Mouse (Mus musculus): ENCODE measurements around the gene Strn3.

GRCm38 (mm10) chr12:51729827-51730226 is 38.1 kb upstream of the Strn3 start:
- TF ChIP-seq ZC3H11A (IDR thresholded peaks at IDR 0.05; ENCODE audit: low read depth, low read length) (no peak), BHLHE40 (IDR thresholded peaks at IDR 0.05; ENCODE audit: borderline replicate concordance, low read depth, low read length) (no peak), POLR2A (IDR thresholded peaks at IDR 0.05; ENCODE audit: control insufficient read depth in 1 of 2, insufficient read depth in 1 of 2, low read depth in 1 of 2, low read length in 2 of 2, poor library complexity in 1 of 2) (no peak), ELF1 (IDR thresholded peaks at IDR 0.05; ENCODE audit: low read depth, low read length) (no peak), USF2 (IDR thresholded peaks at IDR 0.05; ENCODE audit: borderline replicate concordance in 1 of 2, insufficient read depth in 1 of 2, low read depth in 1 of 2, low read length in 2 of 2) (no peak), NELFE (IDR thresholded peaks at IDR 0.05; ENCODE audit: low read depth, low read length) (no peak), CHD2 (IDR thresholded peaks at IDR 0.05; ENCODE audit: low read length) (no peak), ZMIZ1 (IDR thresholded peaks at IDR 0.05; ENCODE audit: low read depth, low read length) (no peak), CTCF (IDR thresholded peaks at IDR 0.05 in 2 of 3, conservative IDR thresholded peaks at IDR 0.05 in 1 of 3; ENCODE audit: control insufficient read depth in 1 of 3, insufficient read depth in 1 of 3, low read depth in 2 of 3, low read length in 3 of 3, poor library complexity in 1 of 3, severe bottlenecking in 1 of 3) (no peak), MYC (IDR thresholded peaks at IDR 0.05; ENCODE audit: low read depth, low read length) (no peak), E2F4 (IDR thresholded peaks at IDR 0.05; ENCODE audit: borderline replicate concordance, low read depth, low read length) (no peak), GABPA (IDR thresholded peaks at IDR 0.05; ENCODE audit: low read depth, low read length) (no peak), RAD21 (IDR thresholded peaks at IDR 0.05; ENCODE audit: low read depth, low read length) (no peak), EP300 (IDR thresholded peaks at IDR 0.05; ENCODE audit: low read depth in 1 of 2, low read length in 2 of 2) (no peak)
